Mouse (Mus musculus) E14TG2a.4 (cell line): ENCODE data around the gene D6Wsu163e.

Experiments
- CTCF ChIP-seq: conservative IDR thresholded peaks from 2 replicates; pipeline ENCODE4 v1.5.1; 2014; ENCODE audit warnings: low read length
- POU5F1 ChIP-seq: IDR thresholded peaks from 2 replicates; pipeline ENCODE4 v1.6.1; 2014; ENCODE audit warnings: low read length, borderline replicate concordance

- TF ChIP-seq CTCF (peak; percentile 74), POU5F1 (no peak)
Measured at GRCm38 (mm10) chr6:126948336-126948735, 8.6 kb downstream of the D6Wsu163e start.
